Mouse (Mus musculus) G1E (cell line): ENCODE data around the gene Carm1.

Experiments
- CTCF ChIP-seq: IDR thresholded peaks from 2 replicates; pipeline ENCODE4 v1.5.1; 2012; ENCODE audit warnings: low read depth, low read length, inconsistent platforms, mixed read lengths
- GATA1 ChIP-seq: IDR thresholded peaks from 2 replicates; pipeline ENCODE4 v1.6.1; 2012; ENCODE audit warnings: borderline replicate concordance, low read length, inconsistent platforms, mixed read lengths
- TAL1 ChIP-seq: conservative IDR thresholded peaks from 2 replicates; pipeline ENCODE4 v1.6.1; 2012; ENCODE audit warnings: low read depth, low read length, inconsistent platforms, mixed read lengths

DNA sequence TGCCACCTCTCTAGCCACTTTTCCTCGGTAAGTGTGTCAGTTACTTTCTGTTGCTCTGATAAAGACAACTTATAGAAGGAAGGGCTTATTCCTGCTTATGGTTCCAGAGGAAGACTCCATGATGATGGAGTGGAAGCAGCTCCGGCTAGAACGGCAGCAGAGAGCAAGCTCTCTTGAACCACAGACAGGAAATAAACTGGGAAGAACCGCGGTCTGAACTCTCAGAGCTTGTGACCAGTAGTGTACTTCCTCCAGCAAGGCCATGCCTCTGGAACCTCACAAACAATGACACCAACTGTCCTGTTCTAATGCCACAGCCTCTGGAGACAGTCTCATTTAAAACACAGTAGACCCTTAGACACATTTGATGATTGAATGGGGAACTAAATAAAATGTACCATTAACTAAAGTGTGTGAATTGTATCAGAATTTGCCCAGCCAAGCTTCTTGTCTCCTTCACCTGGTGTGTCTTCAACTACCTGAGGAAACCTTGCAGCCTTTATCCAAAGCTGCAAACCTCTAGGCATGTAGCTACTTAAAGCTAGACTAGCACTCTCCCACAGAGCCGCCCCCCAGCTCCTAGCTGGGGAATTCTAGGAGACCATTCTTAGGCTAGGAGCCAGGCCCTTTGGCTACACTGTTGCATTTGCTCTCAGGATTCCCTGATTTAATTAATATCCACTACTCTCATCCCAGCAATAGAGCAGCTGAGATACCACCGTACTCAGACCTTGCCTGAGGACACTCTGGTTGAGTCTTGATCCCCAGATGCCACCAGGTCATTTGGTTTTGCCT lies 21.4 kb upstream of the Carm1 start:
- TF ChIP-seq CTCF: no peak
- no peak for TF ChIP-seq TAL1
- TF ChIP-seq GATA1: no peak
